Mouse (Mus musculus) telencephalon, adult 2 months (tissue): ENCODE measurements around the gene Plin2.
"Not testable (repeated sequence)": the region's sequence is repeated elsewhere in the genome, so short reads cannot be mapped to it uniquely, and the experiment has no call there.

Experiments used
- DNase-seq: peaks from one replicate; pipeline ENCODE4 v3.0.0-alpha.2; 2011; ENCODE audit warnings: low read depth, low spot score

Plin2 gene

GRCm38 (mm10) chr4:86683746-86684145, 13.9 kb upstream of the Plin2 start:
- DNase-seq, result no peak

GRCm38 (mm10) chr4:86683280-86683679, 13.4 kb upstream of the Plin2 start:
- no peak for DNase-seq

GRCm38 (mm10) chr4:86681846-86682245, 12.0 kb upstream of the Plin2 start:
- DNase-seq, result no peak

DNA sequence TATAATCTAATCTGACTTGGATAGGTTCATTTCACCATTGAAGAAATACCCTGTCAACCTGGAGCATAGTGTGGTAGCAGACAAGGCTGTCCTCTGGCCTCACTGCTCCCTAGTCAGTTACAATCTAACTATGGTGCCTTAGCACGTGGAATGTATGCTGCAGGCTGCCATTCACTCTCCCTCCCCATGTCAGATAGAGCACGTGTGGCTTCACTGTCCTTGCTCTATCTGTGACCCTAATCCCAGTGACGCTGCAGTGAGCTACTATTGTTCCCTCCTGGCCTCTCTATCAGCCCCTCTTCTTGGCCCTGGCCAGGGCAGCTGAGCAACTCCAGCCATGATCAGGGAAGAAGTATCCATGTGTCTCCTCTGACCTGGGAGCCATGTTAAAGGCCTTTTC, 11.6 kb upstream of the Plin2 start:
- no peak for DNase-seq

GRCm38 (mm10) chr4:86679686-86680085, 9.8 kb upstream of the Plin2 start:
- DNase-seq, result no peak

DNA sequence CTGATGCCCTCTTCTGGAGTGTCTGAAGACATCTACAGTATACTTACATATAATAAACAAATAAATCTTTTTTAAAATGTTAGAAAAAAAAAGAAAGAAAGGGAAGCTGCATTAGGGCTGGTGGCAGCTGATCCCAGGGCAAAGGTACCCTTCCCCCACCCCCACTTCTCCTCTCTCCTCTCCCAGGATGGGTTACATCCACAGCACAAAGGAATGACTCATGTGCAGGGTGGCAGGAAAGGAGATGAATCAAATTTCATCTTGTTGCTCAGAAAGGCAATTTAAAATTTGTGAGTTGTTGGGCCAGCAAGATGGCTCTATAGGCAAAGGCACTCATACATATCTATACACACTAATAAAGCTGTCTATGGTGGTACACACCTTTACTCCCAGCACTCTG, 6.9 kb upstream of the Plin2 start:
- DNase-seq, result no peak

- not testable (repeated sequence) for DNase-seq
Measured at GRCm38 (mm10) chr4:86674739-86675138, 4.9 kb upstream of the Plin2 start.

DNA sequence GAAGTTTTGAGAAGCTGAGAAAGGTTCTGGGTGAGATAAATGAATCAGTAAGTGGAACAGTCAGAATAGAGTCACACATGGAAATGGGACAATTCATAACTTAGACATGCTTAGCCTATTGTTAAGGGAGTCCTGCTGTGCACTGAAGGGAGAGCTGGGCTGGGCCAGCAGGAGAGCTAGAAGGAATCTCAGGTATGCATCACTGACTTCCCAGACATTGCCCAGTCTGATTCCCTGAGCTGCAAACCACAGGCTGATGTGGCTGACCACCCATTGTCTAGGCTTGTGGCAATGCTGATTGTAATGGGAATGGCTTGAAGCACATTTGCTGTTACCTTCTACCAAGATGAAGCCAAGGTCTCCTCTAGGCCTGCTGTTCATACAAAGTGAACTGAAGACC, 4.3 kb upstream of the Plin2 start:
- DNase-seq, result not testable (repeated sequence)

DNA sequence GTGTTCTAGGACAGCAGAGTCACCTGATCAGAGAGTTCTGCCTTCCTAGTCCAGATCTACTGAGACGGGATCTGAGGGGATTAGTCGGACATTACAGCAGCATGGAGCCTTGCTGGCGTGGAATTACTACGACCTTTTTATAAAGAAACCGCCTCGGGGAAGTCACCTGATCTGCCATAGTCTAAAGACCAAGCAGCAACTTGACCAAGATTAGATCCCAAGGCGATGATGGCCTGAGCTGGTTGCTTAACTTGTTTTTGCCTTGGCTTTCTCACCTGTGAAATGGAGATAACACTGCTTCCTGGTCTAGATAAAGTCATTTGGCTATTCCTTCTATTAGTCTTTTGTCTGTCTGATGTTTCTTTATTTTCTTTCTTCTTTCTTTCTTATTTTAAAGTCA, 2.6 kb upstream of the Plin2 start:
- DNase-seq, result no peak

GRCm38 (mm10) chr4:86671803-86672202, 1.9 kb upstream of the Plin2 start:
- no peak for DNase-seq

- DNase-seq, result no peak
Measured at GRCm38 (mm10) chr4:86670582-86671306, 884 bp upstream of the Plin2 start.

GRCm38 (mm10) chr4:86669241-86669753, 563 bp downstream of the Plin2 start:
- DNase-seq, result not testable (repeated sequence)

- no peak for DNase-seq
Measured at GRCm38 (mm10) chr4:86668290-86669000, 1.4 kb downstream of the Plin2 start.

- no peak for DNase-seq
Measured at GRCm38 (mm10) chr4:86665596-86665995, 4.3 kb downstream of the Plin2 start.

GRCm38 (mm10) chr4:86663919-86664318, 5.9 kb downstream of the Plin2 start:
- no peak for DNase-seq

DNA sequence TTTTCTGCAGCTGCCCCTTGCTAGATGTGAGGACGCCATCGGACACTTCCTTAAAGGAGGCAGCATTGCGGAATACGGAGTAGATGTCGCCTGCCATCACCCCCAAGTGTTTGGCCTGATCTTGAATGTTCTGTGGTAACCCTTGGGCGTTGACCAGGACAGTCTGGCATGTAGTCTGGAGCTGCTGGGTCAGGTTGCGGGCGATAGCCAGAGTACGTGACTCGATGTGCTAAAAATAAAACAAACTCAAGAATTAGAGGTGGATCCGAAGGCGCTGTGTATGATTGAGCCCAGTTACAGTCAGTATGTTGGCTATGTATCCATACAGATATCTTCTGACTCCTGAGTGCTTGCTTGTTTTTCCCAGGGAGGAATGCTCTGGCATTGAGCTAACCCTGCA, 12.7 kb downstream of the Plin2 start:
- DNase-seq, result no peak

DNA sequence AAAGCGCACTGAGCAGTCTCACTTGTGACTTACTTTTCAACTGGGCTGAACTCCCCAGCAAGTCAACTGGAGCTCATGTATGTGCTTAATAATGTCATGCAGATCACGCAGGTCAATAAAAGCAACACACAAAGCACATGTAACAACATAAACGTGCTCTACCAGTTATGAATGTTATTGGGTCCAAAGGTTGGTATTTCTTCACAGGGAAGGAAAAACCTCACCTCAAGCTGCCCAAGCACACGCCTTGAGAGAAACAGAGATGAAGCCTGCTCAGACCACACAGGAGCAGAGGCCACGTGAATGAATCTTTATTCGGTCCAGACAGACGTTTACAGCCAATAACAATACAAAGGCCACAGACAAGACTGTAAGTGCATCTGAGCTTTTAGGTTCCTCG, 13.4 kb downstream of the Plin2 start:
- DNase-seq, result not testable (repeated sequence)

GRCm38 (mm10) chr4:86651686-86652384, 18.0 kb downstream of the Plin2 start:
- no peak for DNase-seq

GRCm38 (mm10) chr4:86648394-86648793, 21.5 kb downstream of the Plin2 start:
- DNase-seq, result not testable (repeated sequence)

GRCm38 (mm10) chr4:86637561-86637960, 32.3 kb downstream of the Plin2 start:
- not testable (repeated sequence) for DNase-seq

GRCm38 (mm10) chr4:86634873-86635272, 35.0 kb downstream of the Plin2 start:
- not testable (repeated sequence) for DNase-seq

- not testable (repeated sequence) for DNase-seq
Measured at GRCm38 (mm10) chr4:86634312-86634711, 35.5 kb downstream of the Plin2 start.
